Mouse (Mus musculus) thymus, adult 2 months (tissue): ENCODE results near the gene Fam102a. TPM values are rescaled to one million over a fixed set of nuclear protein-coding genes. Genes with fewer than 3 reads are reported as not detected.

ENCODE experiments used
- DNase-seq: peaks from one replicate; pipeline ENCODE4 v3.0.0; 2021
- H3K27ac ChIP-seq: fragments of 200-500 bp; 2 replicates; pipeline ENCODE4 v1.5.1; 2012; ENCODE audit warnings: low read length, control low read depth; ENCODE audit not compliant: control insufficient read depth, insufficient read depth
- H3K27me3 ChIP-seq: fragments of 200-500 bp; 2 replicates; pipeline ENCODE4 v1.6.1; 2012; ENCODE audit warnings: mild to moderate bottlenecking, low read length, moderate library complexity, mixed read lengths; ENCODE audit not compliant: control insufficient read depth, insufficient read depth
- H3K36me3 ChIP-seq: fragments of 200-500 bp; 2 replicates; pipeline ENCODE4 v1.6.1; 2012; ENCODE audit warnings: mild to moderate bottlenecking, low read length, moderate library complexity; ENCODE audit not compliant: control insufficient read depth, insufficient read depth
- H3K4me1 ChIP-seq: fragments of 200-500 bp; replicated peaks from 2 replicates; pipeline ENCODE4 v1.6.1; 2012; ENCODE audit warnings: low read length; ENCODE audit not compliant: control insufficient read depth, insufficient read depth
- H3K4me3 ChIP-seq: fragments of 200-500 bp; 2 replicates; pipeline ENCODE4 v1.5.1; 2012; ENCODE audit warnings: mild to moderate bottlenecking, low read length, control low read depth, moderate library complexity; ENCODE audit not compliant: control insufficient read depth, insufficient read depth
- CTCF ChIP-seq: fragments of 200-500 bp; IDR thresholded peaks from 2 replicates; pipeline ENCODE4 v1.5.1; 2012; ENCODE audit warnings: mild to moderate bottlenecking, control low read depth, low read length, moderate library complexity, borderline replicate concordance; ENCODE audit not compliant: control insufficient read depth, poor library complexity, insufficient read depth; ENCODE audit errors: extremely low read depth
- POLR2A ChIP-seq: fragments of 200-500 bp; IDR thresholded peaks from 2 replicates; pipeline ENCODE4 v1.6.1; 2012; ENCODE audit warnings: mild to moderate bottlenecking, low read length, control low read depth, moderate library complexity; ENCODE audit not compliant: control insufficient read depth, poor library complexity, insufficient read depth; ENCODE audit errors: extremely low read depth
- WGBS: fragments of 180-500 bp; shearing (Covaris S2); methylation state at CpG from one replicate; pipeline ENCODE4 v1.1.7; 2018; 5-methylcytosine and 5-hydroxymethylcytosine counted together
- polyA plus RNA-seq: library from polyadenylated mRNA; depleted of rRNA; stranded (reverse); fragments of >200 nt; gene quantifications from 2 replicates; pipeline ENCODE4 v1.2.3, GENCODE M21; 2012

Fam102a gene
- polyA plus RNA-seq, 1 experiment, result 57.4 TPM

- Histone ChIP-seq H3K4me1 (peaks cover 64% of the 10 kb centered on the region), H3K4me3 (0 out of 2 replicates have a peak overlapping the region, but pooled peaks have one; percentile 7), H3K27ac (no peak overlapping the region), H3K36me3 (no peaks in the 10 kb centered on the region), H3K27me3 (peaks cover 7% of the 10 kb centered on the region; the same call in 1 of the 2 replicates)
- WGBS, result 78% methylated on average over 14 of the region's 14 CpGs
- no peak for TF ChIP-seq POLR2A
- no peak for TF ChIP-seq CTCF
- DNase-seq, result no peak
Measured at GRCm38 (mm10) chr2:32539452-32539981, 4.4 kb downstream of the Fam102a start.

- H3K27me3 ChIP-seq, result peaks cover 5% of the 10 kb centered on the region; the same call in 1 of the 2 replicates
- TF ChIP-seq CTCF, result no peak
- no peak for TF ChIP-seq POLR2A
- peak overlapping the region; percentile 37; the same call in 1 of the 2 replicates for H3K27ac ChIP-seq
- H3K4me3 ChIP-seq, result no peak overlapping the region
- WGBS, result 84% methylated on average over 2 of the region's 2 CpGs
- no peak for DNase-seq
- H3K4me1 ChIP-seq, result peaks cover 55% of the 10 kb centered on the region
- no peaks in the 10 kb centered on the region for H3K36me3 ChIP-seq
Measured at GRCm38 (mm10) chr2:32541333-32541908, 6.3 kb downstream of the Fam102a start.

- WGBS, result 4% methylated on average over 4 of the region's 4 CpGs
- H3K36me3 ChIP-seq, result no peaks in the 10 kb centered on the region
- peaks cover 4% of the 10 kb centered on the region; the same call in 1 of the 2 replicates for H3K27me3 ChIP-seq
- H3K4me3 ChIP-seq, result no peak overlapping the region
- TF ChIP-seq POLR2A (no peak), CTCF (no peak)
- peaks cover 51% of the 10 kb centered on the region for H3K4me1 ChIP-seq
- peak; percentile 85 for DNase-seq
- peak overlapping the region; percentile 93 for H3K27ac ChIP-seq
Measured at GRCm38 (mm10) chr2:32541986-32542573, 6.9 kb downstream of the Fam102a start.

- DNase-seq, result no peak
- Histone ChIP-seq H3K36me3 (no peaks in the 10 kb centered on the region), H3K27me3 (peaks cover 2% of the 10 kb centered on the region; the same call in 1 of the 2 replicates), H3K27ac (peak overlapping the region; percentile 8; the same call in 1 of the 2 replicates), H3K4me1 (peaks cover 49% of the 10 kb centered on the region), H3K4me3 (no peak overlapping the region)
- WGBS, result 63% methylated on average over 3 of the region's 3 CpGs
- TF ChIP-seq CTCF (no peak), POLR2A (no peak)
Measured at GRCm38 (mm10) chr2:32543031-32543449, 7.9 kb downstream of the Fam102a start.

GRCm38 (mm10) chr2:32546951-32547350, 11.8 kb downstream of the Fam102a start:
- Histone ChIP-seq H3K36me3 (no peaks in the 10 kb centered on the region), H3K4me3 (no peak overlapping the region), H3K27ac (no peak overlapping the region), H3K27me3 (no peaks in the 10 kb centered on the region), H3K4me1 (peaks cover 31% of the 10 kb centered on the region)
- no peak for DNase-seq
- TF ChIP-seq CTCF (no peak), POLR2A (no peak)
- WGBS, result 97% methylated on average over 1 of the region's 1 CpGs

GRCm38 (mm10) chr2:32547380-32547779, 12.2 kb downstream of the Fam102a start:
- TF ChIP-seq CTCF, result no peak
- TF ChIP-seq POLR2A, result no peak
- 91% methylated on average over 5 of the region's 5 CpGs for WGBS
- H3K27me3 ChIP-seq, result no peaks in the 10 kb centered on the region
- DNase-seq, result no peak
- H3K4me1 ChIP-seq, result peaks cover 28% of the 10 kb centered on the region
- no peaks in the 10 kb centered on the region for H3K36me3 ChIP-seq
- H3K27ac ChIP-seq, result no peak overlapping the region
- no peak overlapping the region for H3K4me3 ChIP-seq
